Mouse (Mus musculus) spleen, postnatal 10 days (tissue): ENCODE data around the gene Gm20388.

ENCODE experiments used
- DNase-seq, 2 experiments: peaks; one replicate each; pipeline ENCODE4 v3.0.0; 2021 to 2022; ENCODE audit warnings: low spot score in 2 of 2

Gm20388 gene

DNA sequence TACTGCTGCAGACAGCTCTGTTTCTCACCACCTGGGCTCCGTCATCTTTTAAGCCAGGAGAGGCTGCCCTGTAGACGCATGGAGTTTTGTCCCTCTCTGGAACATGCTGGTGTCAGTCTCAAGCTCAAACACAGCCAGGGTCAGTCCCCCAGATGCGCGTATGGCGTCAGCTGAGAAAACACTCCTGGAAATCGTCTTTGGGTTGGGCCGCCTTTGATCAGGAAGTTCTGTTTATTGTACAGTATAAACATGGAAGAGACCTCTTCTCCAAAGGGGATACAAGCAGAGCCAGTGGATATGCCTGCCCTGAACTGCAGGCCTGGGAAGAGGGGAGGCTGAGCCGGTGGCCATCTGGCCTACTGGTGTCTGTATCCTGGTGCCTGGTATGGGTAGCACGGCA, 2163.8 kb downstream of the Gm20388 start:
- no peak for DNase-seq

DNA sequence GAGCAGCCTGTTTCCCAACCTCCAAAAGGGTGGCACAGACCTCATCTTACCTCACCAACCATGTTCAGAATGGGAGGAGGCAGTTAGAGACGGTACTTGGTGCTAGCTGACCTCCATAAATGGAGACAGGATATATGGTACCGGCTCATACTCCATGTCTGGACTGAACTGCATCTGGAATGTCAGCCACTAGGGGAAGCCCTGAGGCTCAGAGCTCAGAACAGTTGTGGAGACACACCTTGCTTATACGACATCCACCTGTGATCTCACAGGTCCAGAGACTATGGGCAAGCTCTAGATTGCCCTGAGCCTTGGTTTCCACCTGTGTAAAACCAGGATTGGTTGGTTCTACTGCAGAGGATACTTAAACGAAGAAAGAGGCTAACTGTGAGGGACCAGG, 2164.3 kb downstream of the Gm20388 start:
- DNase-seq = no peak

DNA sequence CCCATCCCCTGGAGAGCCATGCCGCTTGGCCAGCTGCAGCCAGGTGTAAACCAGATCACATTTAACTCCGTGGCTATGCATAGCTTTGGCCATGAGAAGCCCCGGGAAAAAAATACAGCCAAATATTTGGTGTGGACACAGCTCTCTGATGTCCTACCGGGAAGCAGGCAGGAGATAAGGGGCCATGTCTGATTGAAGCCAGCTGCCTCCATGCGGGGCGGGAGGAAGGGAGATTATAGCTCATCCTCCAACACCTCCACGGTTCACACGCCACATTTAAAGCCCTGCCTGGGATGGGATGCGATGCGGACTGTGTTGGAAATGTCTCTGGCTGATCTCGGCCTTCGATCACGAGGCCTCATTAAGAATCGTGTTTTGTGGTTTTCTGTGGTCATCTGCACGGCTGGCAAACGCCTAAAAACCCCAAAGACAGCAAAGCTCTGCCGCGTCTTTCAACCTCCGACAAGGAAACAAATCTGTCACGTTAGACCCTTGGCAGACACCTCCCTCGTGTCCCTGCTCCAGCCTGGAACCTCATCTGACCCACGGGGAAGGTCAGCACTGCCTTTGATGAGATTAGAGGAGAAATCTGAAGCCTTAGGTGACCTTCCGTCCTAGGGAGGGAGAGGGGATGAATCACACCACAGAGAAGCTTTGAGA, 2165.7 kb downstream of the Gm20388 start:
- no peak for DNase-seq

DNA sequence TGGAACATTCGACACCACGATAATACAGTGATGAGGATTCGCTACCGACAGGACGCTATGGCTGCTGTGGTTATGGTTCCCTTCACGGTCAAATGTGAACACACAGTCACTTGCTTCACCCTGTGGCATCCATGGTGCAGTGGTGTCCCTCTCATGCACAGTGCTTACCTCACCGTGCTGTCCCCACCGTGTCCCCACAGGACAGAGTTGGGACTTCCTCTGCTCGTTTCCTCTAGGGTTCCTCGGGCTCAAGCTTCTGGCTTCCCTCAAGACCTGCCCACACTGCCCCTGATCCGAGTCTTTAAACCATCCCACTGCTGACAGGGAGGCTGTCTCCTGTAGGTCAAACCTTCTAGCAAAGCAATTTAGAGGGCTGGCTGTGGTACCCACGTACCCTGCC, 2167.7 kb downstream of the Gm20388 start:
- DNase-seq = no peak

DNA sequence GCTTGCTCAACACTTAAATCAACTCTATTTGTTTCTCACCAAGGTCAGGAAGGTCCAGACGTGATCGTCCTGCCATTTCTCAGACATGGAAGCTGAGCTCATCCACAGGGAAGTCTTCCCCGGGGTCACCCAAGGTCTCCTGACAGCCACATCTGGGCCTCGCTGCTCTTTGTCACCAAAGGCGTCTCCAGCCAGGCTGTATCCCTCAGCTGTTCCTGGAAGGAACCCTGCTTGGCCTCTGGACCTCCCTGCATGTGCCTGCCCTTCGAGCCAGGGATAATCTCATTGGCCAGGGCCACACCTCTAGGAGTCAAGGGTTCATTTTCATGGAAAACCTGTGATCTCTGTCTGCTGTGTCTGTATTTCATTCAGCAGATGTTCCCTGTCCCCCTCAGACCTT, 2168.5 kb downstream of the Gm20388 start:
- DNase-seq = no peak

DNA sequence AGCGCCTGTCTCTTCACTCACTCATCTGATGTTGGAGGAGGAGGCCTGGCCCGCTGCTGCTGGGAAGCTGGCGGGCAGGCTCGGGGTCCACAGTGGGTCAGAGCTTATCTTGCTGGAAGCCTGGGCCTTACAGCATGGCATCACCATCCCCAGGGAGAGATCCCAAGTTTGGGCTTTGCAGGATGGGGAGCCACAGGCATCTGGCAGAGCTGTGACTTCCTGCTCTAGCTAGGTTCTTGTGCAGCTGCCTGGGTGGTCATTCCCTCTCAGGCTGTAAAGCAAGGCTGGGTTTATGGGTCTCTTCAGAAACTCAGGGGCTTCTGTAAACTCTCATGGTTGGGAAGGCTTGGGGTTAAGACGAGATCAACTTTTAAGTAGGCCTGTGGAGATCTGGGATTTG, 2169.7 kb downstream of the Gm20388 start:
- DNase-seq = no peak

DNA sequence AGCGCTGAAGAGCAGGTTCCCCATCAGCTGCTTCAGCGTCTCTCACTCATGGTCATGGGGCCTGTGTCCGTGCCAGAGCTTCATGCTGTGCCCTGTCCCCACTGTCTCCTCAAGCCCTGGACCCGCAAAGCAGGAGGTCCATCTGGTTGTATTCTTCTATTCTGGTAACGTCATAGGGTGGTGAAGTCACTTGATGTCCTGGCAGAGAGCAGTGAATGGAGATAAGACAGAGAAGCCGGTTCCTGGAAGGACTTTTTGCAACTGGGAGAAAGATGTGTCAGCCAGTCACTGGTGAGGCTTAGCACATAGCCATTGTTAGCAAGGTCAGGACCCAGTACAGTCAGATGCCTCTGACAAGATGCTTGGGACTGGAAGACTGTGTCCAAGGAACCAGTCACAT, 2172.8 kb downstream of the Gm20388 start:
- no peak for DNase-seq

DNA sequence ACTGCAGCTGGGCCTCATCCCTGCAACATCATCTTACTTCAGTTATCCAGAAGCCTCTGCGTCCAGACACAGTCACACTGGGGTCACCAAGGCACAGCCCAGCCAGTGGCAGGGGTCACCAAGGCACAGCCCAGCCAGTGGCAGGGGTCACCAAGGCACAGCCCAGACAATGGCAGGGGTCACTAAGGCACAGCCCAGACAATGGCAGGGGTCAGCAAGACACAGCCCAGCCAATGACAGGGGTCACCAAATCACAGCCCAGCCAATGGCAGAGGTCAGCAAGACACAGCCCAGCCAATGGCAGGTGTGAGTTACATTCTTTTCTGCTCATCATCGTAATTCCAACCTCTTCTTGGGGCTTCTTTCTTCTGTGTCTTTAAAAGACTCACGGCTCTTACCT, 2173.5 kb downstream of the Gm20388 start:
- no peak for DNase-seq

DNA sequence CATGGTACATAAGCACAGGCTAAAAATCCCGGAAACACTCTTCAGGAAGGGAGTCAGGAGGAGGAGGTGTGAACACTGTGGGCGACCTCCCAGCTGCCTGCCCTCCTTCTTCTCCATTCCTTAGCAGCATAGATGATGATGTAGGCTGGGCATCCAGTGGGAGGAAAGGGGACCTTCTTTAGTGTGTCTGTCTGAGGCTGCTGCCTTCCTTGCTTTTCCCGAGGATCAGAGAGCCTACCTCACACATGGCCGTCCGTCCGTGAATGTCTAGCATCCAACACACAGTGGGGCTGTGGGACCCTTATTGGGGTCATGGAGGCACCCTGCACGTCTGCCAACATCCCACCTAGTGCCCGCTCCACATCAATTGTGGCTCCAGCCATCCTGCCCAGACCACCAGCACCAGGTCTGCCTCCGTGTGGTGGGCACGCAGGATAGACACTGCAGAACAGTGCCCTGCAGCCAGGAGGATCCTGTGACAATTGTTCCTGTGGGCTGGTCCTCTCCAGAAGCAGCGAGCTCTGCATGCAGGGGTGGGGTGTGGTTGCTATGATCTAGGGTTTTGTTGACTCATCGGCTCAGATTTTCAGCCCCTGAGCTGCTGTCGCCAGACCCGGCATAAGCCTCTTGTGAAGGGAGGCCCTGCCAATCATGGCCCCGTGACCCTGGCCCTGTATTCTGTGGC, 2174.2 kb downstream of the Gm20388 start:
- DNase-seq = no peak

DNA sequence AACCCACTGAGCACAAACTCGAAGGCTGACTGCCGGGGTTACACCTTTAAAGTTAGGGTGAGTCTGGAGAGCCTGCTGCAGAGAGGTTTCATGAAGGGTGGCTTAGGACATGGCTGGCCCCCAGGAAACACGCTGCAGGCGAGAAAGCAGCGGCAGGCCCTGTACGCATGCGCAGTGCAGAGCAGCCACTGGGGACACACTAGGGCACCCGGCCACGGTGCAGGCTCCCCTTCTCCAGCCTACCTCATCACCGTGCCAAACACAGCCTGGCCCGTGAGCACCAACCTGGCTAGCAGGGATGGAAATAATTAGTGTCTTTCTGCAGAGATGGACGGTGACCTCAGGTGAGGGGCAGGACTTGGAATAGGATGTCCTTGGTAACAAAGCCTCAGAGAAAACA, 2175.4 kb downstream of the Gm20388 start:
- no peak for DNase-seq

DNA sequence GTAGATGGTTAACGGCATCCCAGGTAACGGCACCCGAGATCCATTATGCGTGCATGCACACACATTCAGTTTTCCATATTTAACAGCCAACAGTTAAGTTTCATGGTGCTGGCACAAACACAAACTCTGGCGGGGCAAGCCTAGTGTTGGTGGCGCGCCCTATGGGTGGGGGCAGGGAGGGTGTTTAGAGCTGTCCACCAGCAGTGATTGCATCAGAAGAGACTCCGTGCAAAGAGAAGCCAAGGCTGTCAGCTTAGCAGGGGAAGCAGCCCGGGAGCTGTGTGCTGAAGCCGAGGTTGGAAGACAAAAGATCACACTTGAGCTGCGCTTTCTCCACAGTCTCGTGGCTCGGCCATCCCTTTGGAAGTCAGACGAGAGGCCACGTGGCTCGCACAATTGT, 2178.0 kb downstream of the Gm20388 start:
- no peak for DNase-seq

DNA sequence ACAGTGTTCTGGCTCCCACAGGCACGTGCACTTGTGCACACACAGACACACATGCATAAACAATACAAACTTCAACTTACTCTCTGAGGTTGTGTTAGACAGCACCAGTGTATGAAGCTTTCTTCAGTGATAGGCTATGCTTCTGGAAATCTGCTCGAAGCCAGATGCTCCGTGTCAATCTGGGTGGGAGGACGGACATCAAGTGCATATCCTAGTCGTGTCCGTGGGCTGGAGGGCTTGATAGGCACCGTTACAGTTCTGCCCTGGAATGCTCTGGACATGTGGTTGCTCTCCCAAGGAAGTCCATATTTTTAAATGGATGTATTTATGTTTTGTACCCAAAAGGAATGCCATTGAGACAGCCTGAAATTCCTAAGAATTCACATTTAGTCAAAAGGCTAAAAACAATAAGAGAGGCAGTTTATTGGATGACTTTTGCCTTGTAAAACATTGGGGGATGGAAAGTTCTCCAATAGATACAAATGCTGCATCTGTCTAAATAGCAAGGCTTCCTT, 2178.6 kb downstream of the Gm20388 start:
- no peak for DNase-seq

DNA sequence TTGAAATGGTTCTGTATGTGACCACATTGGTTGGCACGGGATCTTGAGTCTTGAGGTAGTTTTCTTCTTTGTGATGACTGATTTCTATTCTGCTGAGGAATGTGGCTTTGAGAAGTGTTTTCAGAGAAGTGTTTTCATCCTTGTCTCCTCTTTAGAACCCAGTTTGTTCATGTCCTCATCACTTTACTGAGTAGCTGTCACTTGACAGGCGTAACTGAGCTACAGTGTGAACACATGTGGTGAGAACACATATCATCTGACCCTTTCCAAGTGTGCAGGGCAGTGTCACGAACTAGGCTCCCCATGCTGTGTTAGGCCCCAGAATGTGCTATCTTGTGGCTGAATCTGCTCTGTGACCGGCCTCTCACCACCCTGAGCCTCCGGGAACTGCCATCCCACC, 2181.8 kb downstream of the Gm20388 start:
- DNase-seq = no peak

DNA sequence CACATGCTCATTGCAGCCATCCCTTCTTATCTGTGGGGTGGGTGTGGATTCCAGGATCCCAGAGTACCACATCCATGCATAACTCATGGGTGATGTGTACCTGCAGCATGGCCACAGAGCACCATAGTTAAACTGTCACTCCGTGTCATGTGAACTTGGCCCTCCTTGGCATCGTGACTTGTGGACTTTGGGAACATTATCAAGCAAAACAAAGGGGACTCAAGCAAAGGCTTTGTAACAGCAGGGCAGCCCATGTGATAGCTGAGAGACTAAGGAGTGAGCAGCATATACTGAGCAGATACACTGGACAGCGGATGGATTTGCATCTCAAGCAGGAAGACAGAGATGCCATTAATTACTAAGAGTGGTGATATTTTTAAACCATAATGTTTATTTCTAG, 2188.1 kb downstream of the Gm20388 start:
- no peak for DNase-seq

DNA sequence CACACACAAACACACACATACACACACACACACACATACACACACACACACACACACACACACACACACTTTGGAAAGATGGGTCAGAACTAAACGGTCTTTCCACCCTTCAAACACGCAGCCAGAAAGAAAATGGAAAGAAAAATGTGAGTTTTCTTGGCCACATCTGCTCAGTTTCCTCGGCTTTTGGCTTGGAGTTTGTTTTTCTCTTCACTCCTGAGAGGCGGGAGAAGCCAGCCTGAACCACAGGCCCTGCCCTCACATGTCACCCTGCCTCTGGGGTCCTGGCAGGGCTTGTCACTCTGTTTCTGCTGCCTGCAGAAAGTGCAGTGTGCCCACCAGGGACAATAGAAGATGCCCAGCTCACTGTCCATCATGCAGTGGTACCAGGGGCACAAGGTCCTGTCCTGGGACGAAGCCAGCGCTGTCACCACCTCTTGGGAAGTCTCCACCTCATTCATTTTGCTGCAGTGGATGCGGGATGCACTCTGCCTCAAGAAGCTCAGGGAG, 2189.1 kb downstream of the Gm20388 start:
- DNase-seq = no peak

DNA sequence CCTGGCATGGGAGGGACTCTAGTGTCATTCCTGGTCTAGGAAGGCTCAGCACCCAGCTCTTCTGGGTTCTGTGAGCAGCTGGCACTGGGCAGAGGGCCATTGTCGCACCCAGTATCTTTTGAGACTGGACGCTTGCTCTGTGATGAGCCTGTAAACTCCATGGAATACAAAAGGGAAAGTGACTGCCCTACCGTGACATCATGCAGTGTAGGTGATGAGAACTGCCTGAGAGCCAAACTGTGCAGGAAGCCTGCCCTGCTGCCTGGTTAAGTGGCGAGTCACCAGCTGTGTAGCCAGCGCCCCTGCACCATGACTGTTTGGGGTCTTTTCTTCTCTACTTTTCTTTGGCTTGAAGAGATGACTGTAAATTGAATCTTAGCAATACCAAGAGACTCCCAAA, 2191.2 kb downstream of the Gm20388 start:
- DNase-seq = no peak

DNA sequence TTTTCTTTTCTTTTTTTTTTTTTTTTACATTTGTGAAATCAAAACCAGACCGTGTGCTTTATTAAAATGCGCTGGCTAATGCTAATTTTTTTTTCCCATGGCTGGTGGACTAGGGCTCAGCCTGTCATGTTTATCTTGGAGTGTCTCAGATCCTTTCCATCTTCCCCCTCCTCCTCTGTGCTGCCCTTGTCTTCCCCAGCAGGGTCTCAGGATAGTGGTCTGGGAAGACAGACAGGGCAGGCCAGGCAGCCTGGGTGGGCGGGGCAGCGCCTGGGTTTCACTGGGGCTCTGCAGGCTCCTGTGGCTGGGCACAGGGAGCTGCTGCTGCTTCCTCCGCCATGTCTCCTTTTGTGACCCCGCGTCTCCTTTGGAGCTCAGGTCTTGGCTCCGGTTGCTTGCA, 2191.6 kb downstream of the Gm20388 start:
- DNase-seq = no peak

DNA sequence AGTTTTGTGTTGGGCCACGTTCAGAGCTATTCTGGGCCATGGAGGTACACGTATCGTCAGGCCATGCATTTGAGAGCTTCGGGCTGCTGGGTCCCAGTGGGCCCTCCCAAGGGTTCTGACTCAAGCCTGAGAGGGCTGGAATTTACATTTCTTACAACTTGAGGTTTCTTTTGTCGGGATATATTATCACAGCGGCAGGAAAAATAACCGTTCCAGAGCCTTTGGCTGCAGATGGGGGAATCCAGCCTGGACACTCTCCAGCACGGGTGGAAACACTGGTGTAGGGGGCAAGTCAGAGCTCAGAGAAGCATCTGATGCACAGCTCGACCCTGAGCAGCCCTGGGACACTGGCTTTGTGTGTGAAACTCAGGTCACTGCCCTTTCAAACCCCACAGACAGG, 2192.6 kb downstream of the Gm20388 start:
- no peak for DNase-seq

DNA sequence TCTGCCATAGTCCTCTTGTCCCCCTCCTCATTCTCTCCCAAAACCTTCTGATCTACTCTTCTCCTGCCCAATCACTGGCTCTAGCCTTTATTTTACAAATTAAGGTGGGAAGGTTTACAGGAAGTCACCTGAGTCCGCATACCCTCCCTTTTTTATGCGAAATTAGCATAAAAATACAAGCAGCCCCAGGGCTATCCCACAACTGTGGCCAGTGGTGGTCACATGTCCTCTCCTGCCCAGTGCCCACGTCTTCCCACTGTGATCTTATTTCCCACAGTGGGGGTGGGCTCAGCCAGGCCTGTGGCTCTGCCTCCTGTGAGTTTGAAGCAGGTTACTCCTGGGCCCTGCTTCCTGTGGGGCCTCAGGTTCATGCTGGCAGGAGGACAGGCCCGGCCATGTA, 2194.0 kb downstream of the Gm20388 start:
- DNase-seq = no peak

DNA sequence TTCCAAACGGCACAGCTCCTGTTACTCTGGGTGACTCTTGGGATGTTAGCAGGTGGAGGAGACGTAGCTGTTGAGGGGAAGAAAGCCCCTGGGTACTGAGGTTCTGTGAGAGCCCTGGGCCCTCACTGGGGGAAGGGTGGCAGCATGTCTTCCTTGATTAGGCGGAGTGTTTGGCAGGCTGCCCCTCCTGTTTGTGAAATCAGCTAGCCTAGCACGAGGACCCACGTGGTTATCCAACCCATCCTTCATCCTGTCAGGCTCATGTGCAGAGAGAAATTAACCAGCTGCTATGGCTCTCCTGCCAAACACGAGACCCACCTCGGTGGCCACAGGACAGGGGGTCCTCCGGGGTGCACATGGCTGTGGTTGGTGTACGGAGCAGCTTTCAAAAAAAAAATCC, 2195.6 kb downstream of the Gm20388 start:
- no peak for DNase-seq

DNA sequence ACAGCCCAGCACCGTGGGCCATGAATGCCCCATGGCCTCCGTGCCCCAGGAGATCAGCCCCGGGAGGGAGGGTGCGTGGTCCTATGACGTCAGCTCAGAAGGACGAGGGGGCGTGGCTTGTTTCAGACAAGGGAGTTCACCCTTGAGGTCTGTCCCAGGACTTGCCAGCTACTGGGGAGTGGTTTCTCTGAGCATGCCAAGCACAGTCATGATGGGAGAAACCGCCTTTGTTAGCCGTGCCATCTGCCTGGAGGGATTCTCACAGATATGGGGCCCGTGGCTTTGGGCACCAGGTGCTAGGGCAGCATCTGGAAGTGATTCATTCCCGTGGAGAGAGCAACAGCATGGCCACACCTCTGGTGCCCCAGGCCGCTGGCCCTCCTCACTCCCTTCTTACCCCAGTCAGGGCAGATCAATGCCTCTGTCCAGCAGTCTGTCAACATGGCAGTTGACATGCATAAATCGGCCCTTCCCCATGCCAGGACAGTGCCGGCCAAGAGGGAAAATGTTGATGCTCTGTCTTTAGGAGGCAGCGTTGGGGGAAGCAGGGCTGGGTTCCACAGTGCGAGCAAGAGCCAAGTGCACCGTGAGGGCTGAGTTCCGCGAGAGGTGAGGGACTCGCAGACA, 2199.7 kb downstream of the Gm20388 start:
- no peak for DNase-seq

DNA sequence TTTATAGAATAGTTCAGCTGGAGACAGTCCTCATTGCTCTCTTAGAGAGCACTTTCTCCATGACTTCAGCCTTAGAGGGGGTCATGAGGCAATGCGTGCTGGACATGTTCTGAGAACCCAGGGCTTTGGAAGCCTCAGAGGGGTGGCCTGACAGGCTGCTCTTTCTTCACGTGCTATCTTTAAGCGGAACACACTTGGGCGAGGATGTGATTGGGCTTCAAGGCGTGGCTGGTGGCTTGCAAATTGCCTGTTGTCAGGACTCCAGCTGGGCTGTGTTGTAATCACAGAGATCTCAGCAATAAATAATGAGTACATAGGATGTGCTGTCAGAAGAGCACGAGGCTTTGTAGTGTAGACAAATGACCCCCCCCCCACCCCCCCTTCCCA, 2200.2 kb downstream of the Gm20388 start:
- no peak for DNase-seq

DNA sequence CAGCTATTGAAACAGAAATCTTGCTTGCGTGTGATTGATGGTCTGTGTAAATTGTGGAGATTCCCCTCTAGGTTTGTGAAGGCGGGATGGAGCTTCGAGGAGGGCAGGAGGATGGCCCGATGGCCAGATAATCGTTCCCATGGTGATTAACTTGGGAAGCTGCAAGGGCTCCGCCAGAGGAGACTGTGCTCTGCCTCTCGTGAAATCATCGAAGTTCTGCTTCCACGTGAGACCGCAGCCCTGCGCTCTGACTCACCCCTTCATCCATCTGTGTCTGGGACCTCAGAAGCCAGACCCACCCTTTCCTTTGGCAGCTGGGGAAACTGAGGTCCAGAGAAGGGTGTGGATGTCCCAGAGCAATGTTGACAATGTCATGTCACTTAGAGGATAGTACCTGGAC, 2201.1 kb downstream of the Gm20388 start:
- DNase-seq = no peak
